31 mouse cellular contexts compared by ENCODE assay signal in genomic region chrX:85098691-85099090, GRCm38 (mm10).
DNase-seq lines count a peak whose midpoint lies in the region; ATAC-seq lines count a peak whose summit lies in the region.
"Had no signal": no experiment of that assay in that cellular context is flagged by ENCODE, and none has a peak within 500 bp of the region (broad histone marks: within the 10 kb centered on the region; RNA-seq: fewer than 3 reads in every experiment).

No protein-coding gene starts in this region.

- H3K9me3 ChIP-seq in kidney, embryonic 15.5 days (replicated peaks), result no peaks in the 10 kb centered on the region
- H3K9me3 ChIP-seq: forebrain, embryonic 13.5 days; heart, embryonic 12.5 days; hindbrain, embryonic 13.5 days; midbrain, embryonic 13.5 days; neural tube, embryonic 13.5 days; stomach, embryonic 15.5 days had no signal

- H3K27ac ChIP-seq in kidney, embryonic 15.5 days, result no peak overlapping the region
- H3K27ac ChIP-seq: forebrain, embryonic 13.5 days; hindbrain, embryonic 13.5 days; liver, embryonic 14.5 days; macrophage; midbrain, embryonic 13.5 days; neural tube, embryonic 13.5 days; stomach, embryonic 15.5 days had no signal

- no peaks in the 10 kb centered on the region for H3K27me3 ChIP-seq in kidney, embryonic 15.5 days
- H3K27me3 ChIP-seq: CH12.LX; forebrain, embryonic 13.5 days; heart, embryonic 12.5 days; hindbrain, embryonic 13.5 days; midbrain, embryonic 13.5 days; neural tube, embryonic 13.5 days; stomach, embryonic 15.5 days had no signal

- DNase-seq in adrenal gland, adult (ENCODE audit: inconsistent age in 2 of 2, low spot score in 1 of 2), result peak; percentile 53 to 73
- DNase-seq in adrenal gland, postnatal 4 days (ENCODE audit: low spot score in 2 of 2), result no peak
- DNase-seq in kidney, adult 9 months, result peak; percentile 11
- DNase-seq in R1 (ENCODE audit: low read depth, low spot score), result peak; percentile 63
- peak; percentile 1 for DNase-seq in adrenal gland, postnatal 25 days
- DNase-seq in frontal cortex, postnatal 10 days (ENCODE audit: low spot score in 2 of 2), result no peak
- no peak for DNase-seq in right cerebral cortex, postnatal 25 days
- DNase-seq: cerebellum, adult 8-10 months; cerebellum, postnatal 25 days; gastrocnemius, postnatal 14 days; heart, adult 11 months; heart, postnatal 4 days; kidney, adult 18-20 months; layer of hippocampus, adult 9-11 months; liver; lung, adult 2 months; lung, postnatal 10 days; retina, postnatal 1 day; right cerebral cortex, postnatal 14 days; thymus, adult 2 months; thymus, postnatal 36 days had no signal

- H3K9ac ChIP-seq in kidney, embryonic 15.5 days, result no peak overlapping the region
- H3K9ac ChIP-seq: forebrain, embryonic 13.5 days; heart, embryonic 12.5 days; hindbrain, embryonic 13.5 days; liver, embryonic 14.5 days; midbrain, embryonic 13.5 days; neural tube, embryonic 13.5 days; stomach, embryonic 15.5 days had no signal

- no peak overlapping the region for H3K4me3 ChIP-seq in kidney, embryonic 15.5 days (replicated peaks)
- H3K4me3 ChIP-seq: forebrain, embryonic 13.5 days; heart, embryonic 12.5 days; hindbrain, embryonic 13.5 days; midbrain, embryonic 13.5 days; neural tube, embryonic 13.5 days; stomach, embryonic 15.5 days had no signal

- no peaks in the 10 kb centered on the region for H3K4me1 ChIP-seq in kidney, embryonic 15.5 days
- H3K4me1 ChIP-seq: forebrain, embryonic 13.5 days; heart, embryonic 12.5 days; hindbrain, embryonic 13.5 days; midbrain, embryonic 13.5 days; neural tube, embryonic 13.5 days; stomach, embryonic 15.5 days had no signal

- H3K36me3 ChIP-seq in kidney, embryonic 15.5 days, result no peaks in the 10 kb centered on the region
- H3K36me3 ChIP-seq: heart, embryonic 12.5 days; hindbrain, embryonic 13.5 days; midbrain, embryonic 13.5 days; neural tube, embryonic 13.5 days; stomach, embryonic 15.5 days had no signal

- no peak for ATAC-seq in kidney, embryonic 15.5 days (replicated peaks; ENCODE audit: low FRiP score)
- ATAC-seq: forebrain, embryonic 13.5 days; midbrain, embryonic 13.5 days had no signal

- no peak overlapping the region for H3K4me2 ChIP-seq in kidney, embryonic 15.5 days
- H3K4me2 ChIP-seq: forebrain, embryonic 13.5 days; heart, embryonic 12.5 days; hindbrain, embryonic 13.5 days; midbrain, embryonic 13.5 days; neural tube, embryonic 13.5 days; stomach, embryonic 15.5 days had no signal

Comparison
In these comparisons a context has a peak if more than half of its experiments do, and no peak if none do; other contexts are left out.
1. DNase-seq: peak in adrenal gland, adult (2 of 2), kidney, adult 9 months (single experiment), R1 (single experiment) and adrenal gland, postnatal 25 days (single experiment); none in adrenal gland, postnatal 4 days (0 of 2), frontal cortex, postnatal 10 days (0 of 2) and right cerebral cortex, postnatal 25 days (single experiment).